Mouse (Mus musculus): ENCODE data around the gene Prmt2.

DNA sequence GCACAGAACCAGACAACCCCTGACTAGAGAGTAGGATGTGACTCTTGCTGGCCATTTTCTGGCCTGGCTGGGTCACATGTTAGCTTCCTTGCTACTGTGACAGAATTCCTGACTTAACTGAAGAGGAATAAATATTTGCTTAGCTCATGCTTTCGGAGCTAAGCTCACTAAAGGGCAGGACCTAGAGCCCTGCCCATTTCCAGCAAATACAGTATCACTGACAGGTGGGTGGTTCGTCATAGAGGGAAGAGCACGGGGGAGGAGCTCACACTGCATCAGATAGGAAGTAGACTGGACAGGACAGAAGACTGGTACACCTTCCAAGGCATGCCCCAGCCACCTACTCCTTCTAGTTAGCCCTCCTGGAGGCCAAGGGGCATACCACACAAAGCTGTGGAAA is 23.8 kb upstream of the Prmt2 start:
- TF ChIP-seq CTCF (IDR thresholded peaks at IDR 0.05; ENCODE audit: control insufficient read depth, insufficient read depth, low read length) (no peak), POLR2A (IDR thresholded peaks at IDR 0.05; ENCODE audit: borderline replicate concordance, control insufficient read depth, low read depth, low read length) (no peak)
